Mouse (Mus musculus) megakaryocyte-erythroid progenitor cell, adult 5 weeks (primary cell): ENCODE results near the gene Olfr910. TPM values are rescaled to one million over a fixed set of nuclear protein-coding genes. Genes with fewer than 3 reads are reported as not detected.

ENCODE experiments used
- polyA plus RNA-seq: library from polyadenylated mRNA; stranded (reverse); fragments of >175 nt; gene quantifications from 2 replicates; pipeline ENCODE4 v1.2.3, GENCODE M21; 2012

Olfr910 gene
- not detected in 2 replicates for polyA plus RNA-seq

DNA sequence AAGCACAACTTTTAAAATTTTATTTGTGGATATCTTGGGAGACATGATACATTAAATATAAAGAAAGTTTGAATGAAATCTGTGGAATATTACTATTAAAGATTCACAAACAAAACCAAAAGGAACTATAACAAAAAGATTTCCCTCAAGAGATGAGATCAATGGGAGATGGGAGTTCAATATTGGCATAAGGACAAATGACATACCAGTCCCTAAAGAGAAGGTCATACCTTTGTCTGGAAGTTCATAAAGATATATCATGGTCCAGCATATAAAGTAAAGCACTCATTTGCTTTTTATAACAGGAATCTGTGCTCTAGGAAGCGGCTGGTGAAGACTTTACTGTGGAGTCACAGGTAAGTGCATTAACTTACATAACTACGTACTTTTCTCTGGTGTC is at the start of gene Olfr910:
TSS of gene Olfr910 (plus strand) at position 301 of the 400 bp plus-strand sequence.

DNA sequence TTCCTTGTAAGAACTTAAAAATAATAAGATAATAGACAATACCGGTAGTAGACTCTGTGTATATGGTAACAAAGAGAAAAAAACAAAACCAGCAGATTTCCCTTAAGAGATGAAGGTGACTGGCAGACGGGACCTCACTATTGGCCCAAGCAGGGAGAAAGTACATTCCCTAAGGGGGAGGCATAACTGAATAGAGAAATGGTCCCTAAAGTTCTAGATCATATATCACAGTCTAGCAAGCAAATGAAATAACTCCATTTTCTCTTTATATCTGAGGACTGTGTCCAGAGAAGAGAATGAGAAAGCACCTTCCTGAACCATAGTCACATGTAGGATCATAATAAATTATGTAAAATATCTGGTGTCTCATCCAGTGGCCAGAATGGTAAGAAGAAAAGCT is 42.1 kb upstream of the Olfr910 start, which contains the start of gene Olfr907:
TSS of gene Olfr907 (plus strand) at position 301 of the 400 bp plus-strand sequence.

DNA sequence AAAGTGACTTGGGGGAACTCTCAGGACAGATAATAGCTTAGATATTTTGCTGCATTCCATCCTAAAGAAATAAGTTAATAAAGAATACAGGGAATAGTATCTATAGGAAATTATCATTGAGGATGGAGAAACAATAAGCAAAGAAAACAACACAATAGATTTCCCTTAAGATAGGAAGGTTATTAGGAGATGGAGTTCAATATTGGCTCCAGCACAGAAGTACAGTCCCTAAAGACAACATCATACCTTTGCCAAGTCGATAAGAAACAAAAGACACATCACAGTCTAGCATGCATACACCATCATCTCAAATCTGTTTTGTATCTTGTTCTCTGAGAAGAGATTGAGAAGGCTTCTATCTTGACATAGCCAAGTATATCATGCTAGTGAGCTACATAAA is 16.4 kb upstream of the Olfr910 start, which contains the start of gene Olfr911-ps1:
TSS of gene Olfr911-ps1 (plus strand) at position 301 of the 400 bp plus-strand sequence.

DNA sequence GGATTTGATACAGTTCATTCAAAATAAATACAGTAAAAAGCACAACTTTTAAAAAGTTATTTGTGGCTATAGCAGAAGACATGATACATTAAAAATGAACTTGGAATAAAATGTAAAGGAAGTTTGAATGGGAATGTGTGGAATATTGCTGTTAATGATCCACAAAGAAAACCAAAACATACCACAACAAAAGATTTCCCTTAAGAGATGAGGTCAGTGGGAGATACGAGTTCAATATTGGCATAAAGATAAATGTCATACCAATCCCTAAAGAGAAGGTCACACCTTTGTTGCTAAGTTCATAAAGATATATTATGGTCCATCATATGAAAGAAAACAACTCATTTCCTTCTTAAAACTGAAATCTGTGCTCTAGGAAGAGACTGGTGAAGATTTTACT is 42.2 kb downstream of the Olfr910 start, which contains the start of gene Olfr912:
TSS of gene Olfr912 (plus strand) at position 301 of the 400 bp plus-strand sequence.

Other genes with a start within 250 kb of the Olfr910 start
- not detected in 2 replicates for gene Olfr896-ps1, start 246.7 kb upstream of the Olfr910 start, polyA plus RNA-seq
- 0.02 TPM in 1 of 2 replicates, not detected in the other for gene Olfr25, start 208.8 kb upstream of the Olfr910 start, polyA plus RNA-seq
- 0.03 and 0.04 TPM in 2 replicates for gene Olfr898, start 189.4 kb upstream of the Olfr910 start, polyA plus RNA-seq
- gene Olfr250, start 171.0 kb upstream of the Olfr910 start, polyA plus RNA-seq: not detected in 2 replicates
- not detected in 2 replicates for gene Olfr251, start 160.8 kb upstream of the Olfr910 start, polyA plus RNA-seq
- gene Olfr147, start 136.2 kb upstream of the Olfr910 start, polyA plus RNA-seq: not detected in 2 replicates
- gene Olfr901, start 108.4 kb upstream of the Olfr910 start, polyA plus RNA-seq: not detected in 2 replicates
- gene Olfr902, start 90.2 kb upstream of the Olfr910 start, polyA plus RNA-seq: not detected in 2 replicates
- gene Olfr904, start 74.7 kb upstream of the Olfr910 start, polyA plus RNA-seq: 0.02 TPM in 1 of 2 replicates, not detected in the other
- not detected in 2 replicates for gene Olfr905, start 66.7 kb upstream of the Olfr910 start, polyA plus RNA-seq
- gene Olfr906, start 50.8 kb upstream of the Olfr910 start, polyA plus RNA-seq: not detected in 2 replicates
- not detected in 2 replicates for gene Olfr907, start 42.0 kb upstream of the Olfr910 start, polyA plus RNA-seq
- not detected in 2 replicates for gene Olfr911-ps1, start 16.3 kb upstream of the Olfr910 start, polyA plus RNA-seq
- gene Olfr912, start 42.3 kb downstream of the Olfr910 start, polyA plus RNA-seq: not detected in 2 replicates
- not detected in 2 replicates for gene Olfr913, start 54.9 kb downstream of the Olfr910 start, polyA plus RNA-seq
- gene Olfr914, start 67.3 kb downstream of the Olfr910 start, polyA plus RNA-seq: not detected in 2 replicates
- not detected in 2 replicates for gene Olfr916, start 122.0 kb downstream of the Olfr910 start, polyA plus RNA-seq
- not detected in 2 replicates for gene Olfr917, start 128.0 kb downstream of the Olfr910 start, polyA plus RNA-seq
- gene Olfr918, start 136.8 kb downstream of the Olfr910 start, polyA plus RNA-seq: not detected in 2 replicates
- gene Olfr919, start 165.8 kb downstream of the Olfr910 start, polyA plus RNA-seq: not detected in 2 replicates
- gene Vwa5a, start 180.4 kb downstream of the Olfr910 start, polyA plus RNA-seq: 0.67 and 1.2 TPM in 2 replicates
- gene Olfr920, start 214.4 kb downstream of the Olfr910 start, polyA plus RNA-seq: 0.03 TPM in 1 of 2 replicates, not detected in the other
- gene Olfr921, start 235.2 kb downstream of the Olfr910 start, polyA plus RNA-seq: not detected in 2 replicates